Mouse (Mus musculus) c-Kit-positive CD71-positive TER-119-negative erythroid progenitor cells, embryonic 14.5 days (primary cell): ENCODE measurements at regions not wholly inside any gene's neighbourhood (a gene's known extent, or its start where the extent isn't known, plus 50 kb on each side); places are given as distances from the start of the nearest gene placed in this dataset.
"Not testable (repeated sequence)": the region's sequence is repeated elsewhere in the genome, so short reads cannot be mapped to it uniquely, and the experiment has no call there.

Source experiments
- DNase-seq: peaks from one replicate; pipeline ENCODE4 v3.0.0-alpha.2; 2013; ENCODE audit warnings: low read depth

DNA sequence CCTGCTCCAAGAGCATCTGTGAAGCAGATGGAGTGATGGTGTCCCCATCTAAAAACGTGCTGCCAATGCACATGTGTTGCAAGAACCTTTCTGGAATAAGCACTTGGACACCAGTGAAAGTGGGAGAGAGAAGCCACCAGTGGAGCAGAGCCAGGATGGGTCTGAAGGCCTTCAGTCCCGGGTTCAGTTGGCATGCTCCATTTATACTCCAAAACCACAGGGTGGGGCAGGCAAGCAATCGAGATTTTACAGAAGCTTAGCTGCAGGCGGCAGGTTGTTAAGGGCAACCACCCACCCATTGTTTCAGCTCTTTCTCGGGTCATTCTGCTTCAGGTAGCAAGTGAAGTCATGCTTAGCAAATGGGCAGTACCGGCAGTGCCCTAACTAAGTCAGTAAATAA lies 51.8 kb upstream of the Sv2b start:
- no peak for DNase-seq

GRCm38 (mm10) chr7:75362541-75362940 lies 53.5 kb upstream of the Sv2b start:
- no peak for DNase-seq

DNA sequence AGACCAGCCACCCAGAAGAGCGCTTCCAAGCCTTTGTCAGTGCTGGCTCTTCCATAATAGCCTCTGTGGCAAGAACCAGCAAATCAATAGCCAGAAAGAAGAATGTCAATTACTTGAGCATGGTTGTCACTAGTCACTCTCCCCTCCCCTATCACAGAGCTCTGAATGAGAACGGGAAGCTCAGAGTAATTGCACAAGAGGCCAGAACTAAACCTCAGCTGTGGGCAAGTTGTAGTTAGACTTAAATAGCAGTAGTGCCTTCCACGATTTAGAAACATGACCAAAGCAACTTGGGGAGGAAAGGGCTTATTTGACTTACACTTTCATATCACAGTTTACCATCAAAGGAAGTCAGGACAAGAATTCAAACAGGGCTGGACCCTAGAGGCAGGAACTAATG lies 56.4 kb upstream of the Sv2b start:
- no peak for DNase-seq

GRCm38 (mm10) chr7:75366285-75366882 lies 57.3 kb upstream of the Sv2b start:
- DNase-seq: no peak

DNA sequence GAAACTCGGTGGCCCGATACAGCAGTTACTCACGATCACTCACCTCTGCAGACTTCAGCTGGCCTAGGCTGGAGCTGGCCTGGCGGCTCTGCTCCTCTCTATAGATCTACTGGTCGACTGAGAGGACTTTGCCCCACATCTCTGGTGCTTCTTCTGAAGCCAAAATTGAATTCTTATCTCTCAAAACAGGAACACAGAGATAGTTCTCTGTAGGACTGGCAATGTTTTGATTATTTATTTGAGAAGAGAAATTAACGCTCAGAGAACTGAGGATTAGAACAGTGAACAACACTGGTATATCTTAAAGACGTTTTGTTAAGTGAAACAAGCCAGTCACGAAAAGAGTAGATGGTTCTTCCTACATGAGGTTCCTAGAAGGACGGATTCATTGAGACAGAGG lies 59.3 kb upstream of the Sv2b start:
- no peak for DNase-seq

DNA sequence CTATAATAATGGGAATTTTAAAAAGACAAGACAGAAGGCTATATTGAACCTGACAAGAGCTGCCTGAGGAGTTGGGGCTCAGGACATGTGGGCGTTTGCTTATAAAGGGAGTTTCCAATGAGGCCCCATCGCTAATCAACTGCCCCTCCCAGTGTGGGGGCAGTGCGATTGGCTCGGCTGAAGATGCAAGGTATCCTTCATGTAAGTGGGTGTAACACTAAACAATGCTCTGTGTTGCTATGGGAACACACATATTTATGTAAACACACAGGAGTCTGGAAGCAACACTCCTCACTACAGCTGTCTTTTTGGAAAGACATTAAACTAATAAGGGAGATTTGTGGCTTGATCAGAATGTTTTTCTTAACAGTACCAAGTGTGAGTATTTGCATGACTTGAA lies 60.3 kb upstream of the Sv2b start:
- DNase-seq: no peak

GRCm38 (mm10) chr7:75370595-75371519 lies 61.8 kb upstream of the Sv2b start:
- DNase-seq: no peak

DNA sequence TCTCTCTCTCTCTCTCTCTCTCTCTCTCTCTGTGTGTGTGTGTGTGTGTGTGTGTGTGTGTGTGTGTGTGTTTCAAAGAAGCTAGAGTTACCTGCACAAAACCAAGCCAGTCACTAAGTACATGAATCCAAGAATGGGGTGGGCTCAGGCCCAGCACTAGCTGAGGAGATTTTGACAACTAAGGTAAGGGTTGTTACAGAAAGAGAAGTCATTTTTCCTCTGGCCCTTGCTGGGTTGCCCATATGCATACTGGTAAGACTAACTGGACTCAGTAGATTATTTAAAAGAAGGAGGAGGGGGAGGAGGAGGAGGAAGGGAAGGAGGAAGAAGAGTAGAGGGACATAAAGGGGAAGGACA lies 62.4 kb upstream of the Sv2b start:
- DNase-seq: no peak

DNA sequence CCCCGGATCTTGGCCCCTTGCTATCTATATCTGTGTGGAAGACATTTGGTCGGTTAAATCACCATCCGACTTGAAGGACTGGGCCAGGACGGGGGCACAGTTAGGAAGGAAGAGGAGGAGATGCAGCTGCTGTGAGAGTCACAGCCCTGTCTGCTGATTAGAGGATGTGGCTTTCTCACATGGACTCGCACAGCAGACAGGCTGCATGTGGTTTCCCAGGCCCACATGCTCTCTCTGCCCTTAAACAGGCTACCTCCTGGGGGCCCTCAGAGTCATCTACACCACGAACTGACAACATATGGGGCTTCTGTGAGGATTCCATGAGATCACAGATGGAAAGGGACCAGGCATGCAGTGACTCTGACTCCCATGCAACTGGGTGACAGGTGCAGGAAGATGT lies 62.9 kb upstream of the Sv2b start:
- no peak for DNase-seq

DNA sequence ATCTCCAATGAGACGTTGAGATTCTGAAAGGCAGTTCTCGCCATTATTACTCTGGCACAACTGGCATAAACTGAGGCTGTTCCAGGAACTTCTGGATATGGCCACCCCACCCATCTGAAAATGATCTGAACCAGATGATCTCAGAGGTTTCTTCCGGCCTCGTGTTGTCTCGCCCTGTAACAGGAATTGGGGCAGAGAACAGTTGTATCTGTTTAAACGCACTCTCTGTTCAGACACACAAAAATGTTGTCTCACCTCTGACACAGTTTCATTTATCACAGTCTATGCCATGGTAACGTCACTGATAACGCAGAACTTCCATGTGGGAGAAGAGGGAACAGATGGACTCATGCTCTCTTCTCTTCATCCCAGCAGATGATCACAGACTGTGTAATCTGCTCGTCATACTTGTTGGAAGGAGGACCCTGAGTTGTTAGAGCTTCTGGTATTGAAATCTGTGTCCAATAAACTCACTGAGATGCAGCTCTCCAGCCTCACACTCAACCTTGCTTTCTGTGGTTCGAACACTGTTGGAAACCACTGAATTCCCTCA lies 63.9 kb upstream of the Sv2b start:
- no peak for DNase-seq

- DNase-seq: no peak
These were observed 65.4 kb upstream of the Sv2b start for GRCm38 (mm10) chr7:75374506-75374905.

GRCm38 (mm10) chr7:75379595-75379994 lies 70.5 kb upstream of the Sv2b start:
- DNase-seq: no peak

GRCm38 (mm10) chr7:75384506-75384911 lies 70.8 kb upstream of the Akap13 start:
- DNase-seq: no peak

GRCm38 (mm10) chr7:75387033-75387432 lies 68.3 kb upstream of the Akap13 start:
- no peak for DNase-seq

DNA sequence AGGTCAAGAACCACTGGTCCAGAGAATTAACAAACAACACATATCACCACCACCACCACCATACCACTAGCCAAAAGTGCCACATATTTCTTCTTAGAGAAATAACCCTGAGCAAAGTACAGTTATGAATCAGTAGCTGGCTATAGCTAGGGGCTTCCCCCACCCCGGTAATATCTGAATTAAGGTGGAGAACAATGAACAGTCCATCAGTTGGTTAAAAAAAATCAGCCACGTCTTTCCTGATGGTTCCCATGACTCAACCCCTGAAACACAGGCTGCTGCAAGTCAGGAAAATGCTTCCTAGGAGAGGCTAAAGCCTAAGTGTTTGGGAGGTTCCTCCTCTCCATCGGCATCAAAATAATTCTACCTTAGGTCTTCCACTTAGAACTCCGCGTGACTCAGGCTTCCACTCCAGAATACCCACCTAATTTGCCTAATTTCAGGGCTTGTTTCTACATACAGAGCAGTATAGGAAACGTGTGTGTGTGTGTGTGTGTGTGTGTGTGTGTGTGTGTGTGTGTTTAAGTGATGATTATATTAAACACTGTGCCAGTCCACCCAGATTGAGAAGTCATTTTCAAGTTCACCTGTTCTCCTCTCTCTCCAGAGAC lies 67.4 kb upstream of the Akap13 start:
- DNase-seq: no peak

- DNase-seq: no peak
These were observed 65.2 kb upstream of the Akap13 start for GRCm38 (mm10) chr7:75390162-75390561.

DNA sequence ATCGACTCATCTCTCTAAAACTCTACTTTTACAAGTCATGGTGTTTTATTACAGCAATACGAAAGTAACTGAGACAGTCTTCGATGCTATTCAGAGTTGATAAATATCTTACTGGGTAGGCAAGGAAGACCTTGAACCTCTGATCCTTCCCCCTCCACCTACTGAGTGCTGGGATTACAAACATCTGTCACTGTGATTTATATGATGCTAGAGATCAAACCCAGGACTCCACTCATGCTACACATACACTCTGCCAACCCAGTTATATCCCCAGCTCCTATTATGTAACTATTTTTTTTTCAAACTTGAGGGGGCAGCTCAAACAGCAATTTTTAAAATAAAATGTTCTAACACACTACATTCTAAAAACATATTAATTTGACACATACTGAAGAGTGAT lies 62.6 kb upstream of the Akap13 start:
- no peak for DNase-seq

- no peak for DNase-seq
These were observed 61.9 kb upstream of the Akap13 start for GRCm38 (mm10) chr7:75393466-75393865.

- no peak for DNase-seq
These were observed 60.3 kb upstream of the Akap13 start for GRCm38 (mm10) chr7:75394866-75395580.

GRCm38 (mm10) chr7:75397559-75397958 lies 57.8 kb upstream of the Akap13 start:
- no peak for DNase-seq

- not testable (repeated sequence) for DNase-seq
These were observed 56.9 kb upstream of the Akap13 start for GRCm38 (mm10) chr7:75398480-75398879.
